Mouse (Mus musculus): Measurements from ENCODE around the gene Bet1l. TPM values are rescaled to one million over a fixed set of nuclear protein-coding genes. Genes with fewer than 3 reads are reported as not detected.

The Bet1l gene
- total and polyA plus RNA-seq, 3 experiments, result 13.1 to 24.3 (median 13.8) TPM

DNA sequence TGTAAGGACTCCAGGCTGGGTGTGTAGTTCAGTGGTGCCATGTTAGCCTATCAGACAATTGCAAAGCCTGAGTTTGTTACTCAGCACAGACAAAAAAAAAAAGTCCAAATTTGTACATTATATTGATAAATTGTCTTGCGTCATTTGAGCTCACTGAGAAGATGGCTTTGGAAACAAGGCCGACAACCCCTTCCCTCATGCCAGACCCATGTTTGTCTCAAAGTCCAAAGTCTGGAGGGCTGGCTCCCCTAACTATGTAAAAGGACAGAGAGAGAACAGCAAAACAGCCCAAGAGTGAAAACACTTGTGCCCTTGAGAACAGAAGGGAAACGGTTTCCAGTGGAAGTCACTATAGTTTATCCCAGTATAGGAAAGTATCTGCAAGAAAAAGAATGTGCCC lies 23.0 kb upstream of the Bet1l start:
- Histone ChIP-seq H3K9me3 (replicated peaks; ENCODE audit: low read length) (no peaks in the 10 kb centered on the region), H3K4me1 (ENCODE audit: control insufficient read depth in 1 of 2, insufficient read depth in 2 of 2) (peaks cover 20 to 61% of the 10 kb centered on the region in 2 experiments), H3K4me3 (replicated peaks in 1 of 3; ENCODE audit: low read depth in 2 of 3, low read length in 2 of 3, poor library complexity in 1 of 3) (no peak overlapping the region), H3K27ac (ENCODE audit: insufficient read depth, low read depth) (no peak overlapping the region), H3K4me2 (ENCODE audit: insufficient read depth, low read depth, poor library complexity, severe bottlenecking) (peak overlapping the region; percentile 48; the same call in 1 of the 2 replicates), H3K9ac (ENCODE audit: insufficient read depth, low read depth) (peak overlapping the region; percentile 20), H3K79me2 (replicated peaks; ENCODE audit: control insufficient read depth, extremely low read depth, insufficient read depth, poor library complexity, severe bottlenecking) (peaks cover 27% of the 10 kb centered on the region), H3K27me3 (replicated peaks) (no peaks in the 10 kb centered on the region), H3K36me3 (replicated peaks in 1 of 2; ENCODE audit: control insufficient read depth in 1 of 2, insufficient read depth in 1 of 2, low read length in 1 of 2) (peaks cover 13 to 45% of the 10 kb centered on the region in 2 experiments)
- no peak for DNase-seq (ENCODE audit: extremely low read depth)
- TF ChIP-seq KAT2A (IDR thresholded peaks at IDR 0.05; ENCODE audit: insufficient replicate concordance, low read length) (no peak), JUN (IDR thresholded peaks at IDR 0.05; ENCODE audit: insufficient read depth, low read depth, low read length) (no peak), ELF1 (IDR thresholded peaks at IDR 0.05; ENCODE audit: low read depth, low read length) (no peak), UBTF (IDR thresholded peaks at IDR 0.05; ENCODE audit: low read depth, low read length) (no peak), PAX5 (IDR thresholded peaks at IDR 0.05; ENCODE audit: low read length) (no peak), SIN3A (IDR thresholded peaks at IDR 0.05; ENCODE audit: low read length) (no peak), CHD2 (IDR thresholded peaks at IDR 0.05; ENCODE audit: low read length) (no peak), SMC3 (IDR thresholded peaks at IDR 0.05; ENCODE audit: low read depth, low read length) (no peak)
- dilution Hi-C loops (cut with MboI; ENCODE audit: extremely low pct_ligation_motif_present, extremely low pct_unique_long_range_greater_than_20kb, low sequenced_read_pairs), result no loop called here
- in situ Hi-C loops (cut with MboI; ENCODE audit: low pct_ligation_motif_present, low pct_unique_long_range_greater_than_20kb, low sequenced_read_pairs), result no loop called here

DNA sequence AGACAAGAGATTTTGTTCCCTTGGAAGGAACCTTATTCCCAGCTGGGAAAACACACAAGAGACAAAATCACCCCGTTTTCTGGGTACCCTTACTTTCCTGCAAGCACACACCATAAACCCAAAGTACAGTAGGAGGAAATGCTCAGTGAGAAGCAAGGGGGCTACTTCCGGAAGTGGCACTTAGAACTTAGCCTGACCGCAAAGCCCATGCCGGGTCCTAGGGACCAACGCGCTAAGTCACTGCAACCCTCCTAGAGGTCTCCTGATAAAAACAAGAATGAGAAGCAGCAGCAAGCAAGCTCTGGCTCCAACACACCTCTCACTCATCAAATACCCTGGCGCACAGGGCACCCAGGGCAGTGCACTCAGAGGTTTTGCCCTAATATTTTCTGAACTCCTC lies 22.0 kb upstream of the Bet1l start:
- DNase-seq (ENCODE audit: extremely low read depth), result no peak
- Histone ChIP-seq H3K9ac (ENCODE audit: insufficient read depth, low read depth) (no peak overlapping the region), H3K36me3 (replicated peaks in 1 of 2; ENCODE audit: control insufficient read depth in 1 of 2, insufficient read depth in 1 of 2, low read length in 1 of 2) (peaks cover 20 to 46% of the 10 kb centered on the region in 2 experiments), H3K4me2 (ENCODE audit: insufficient read depth, low read depth, poor library complexity, severe bottlenecking) (no peak overlapping the region), H3K4me1 (ENCODE audit: control insufficient read depth in 1 of 2, insufficient read depth in 2 of 2) (peaks cover 24 to 68% of the 10 kb centered on the region in 2 experiments), H3K4me3 (replicated peaks in 1 of 3; ENCODE audit: low read depth in 2 of 3, low read length in 2 of 3, poor library complexity in 1 of 3) (no peak overlapping the region), H3K79me2 (replicated peaks; ENCODE audit: control insufficient read depth, extremely low read depth, insufficient read depth, poor library complexity, severe bottlenecking) (peaks cover 22% of the 10 kb centered on the region), H3K9me3 (replicated peaks; ENCODE audit: low read length) (no peaks in the 10 kb centered on the region), H3K27ac (ENCODE audit: insufficient read depth, low read depth) (no peak overlapping the region), H3K27me3 (replicated peaks) (no peaks in the 10 kb centered on the region)
- in situ Hi-C loops (cut with MboI; ENCODE audit: low pct_ligation_motif_present, low pct_unique_long_range_greater_than_20kb, low sequenced_read_pairs), result no loop called here
- no peak for TF ChIP-seq MEF2A (IDR thresholded peaks at IDR 0.05; ENCODE audit: borderline replicate concordance, low read depth, low read length)
- no peak for TF ChIP-seq ETS1 (conservative IDR thresholded peaks at IDR 0.05; ENCODE audit: low read depth, low read length)
- no peak for TF ChIP-seq IRF4 (IDR thresholded peaks at IDR 0.05; ENCODE audit: low read depth, low read length)
- no peak for TF ChIP-seq MAFK (IDR thresholded peaks at IDR 0.05; ENCODE audit: insufficient replicate concordance, low read length)
- dilution Hi-C loops (cut with MboI; ENCODE audit: extremely low pct_ligation_motif_present, extremely low pct_unique_long_range_greater_than_20kb, low sequenced_read_pairs), result no loop called here

- Histone ChIP-seq H3K9ac (ENCODE audit: insufficient read depth, low read depth) (peak overlapping the region; percentile 17; the same call in 1 of the 2 replicates), H3K4me1 (ENCODE audit: control insufficient read depth in 1 of 2, insufficient read depth in 2 of 2) (peaks cover 21 to 59% of the 10 kb centered on the region in 2 experiments), H3K27ac (ENCODE audit: insufficient read depth, low read depth) (peak overlapping the region; percentile 75), H3K9me3 (replicated peaks; ENCODE audit: low read length) (no peaks in the 10 kb centered on the region), H3K27me3 (replicated peaks) (no peaks in the 10 kb centered on the region), H3K36me3 (replicated peaks in 1 of 2; ENCODE audit: control insufficient read depth in 1 of 2, insufficient read depth in 1 of 2, low read length in 1 of 2) (peaks cover 24 to 53% of the 10 kb centered on the region in 2 experiments), H3K4me2 (ENCODE audit: insufficient read depth, low read depth, poor library complexity, severe bottlenecking) (peak overlapping the region; percentile 47), H3K4me3 (replicated peaks in 1 of 3; ENCODE audit: low read depth in 2 of 3, low read length in 2 of 3, poor library complexity in 1 of 3) (peak overlapping the region in 1 of 3 experiments; percentile 8), H3K79me2 (replicated peaks; ENCODE audit: control insufficient read depth, extremely low read depth, insufficient read depth, poor library complexity, severe bottlenecking) (peaks cover 4% of the 10 kb centered on the region)
- peak; percentile 84 for DNase-seq (ENCODE audit: extremely low read depth)
- TF ChIP-seq ELF1 (IDR thresholded peaks at IDR 0.05; ENCODE audit: low read depth, low read length), result no peak
- peak; percentile 25; the same call in 1 of the 2 replicates for TF ChIP-seq ETS1 (conservative IDR thresholded peaks at IDR 0.05; ENCODE audit: low read depth, low read length)
- peak; percentile 58 for TF ChIP-seq EP300 (IDR thresholded peaks at IDR 0.05; ENCODE audit: low read length)
- 0 out of 2 replicates have a peak, but pooled peaks have one; percentile 12 for TF ChIP-seq POLR2A (IDR thresholded peaks at IDR 0.05; ENCODE audit: low read depth, low read length)
- TF ChIP-seq TCF12 (IDR thresholded peaks at IDR 0.05; ENCODE audit: low read depth, low read length), result 0 out of 2 replicates have a peak, but pooled peaks have one; percentile 37
- no peak for TF ChIP-seq GABPA (IDR thresholded peaks at IDR 0.05; ENCODE audit: insufficient replicate concordance, low read depth, low read length)
- peak; percentile 89 for TF ChIP-seq SIN3A (IDR thresholded peaks at IDR 0.05; ENCODE audit: low read length)
- TF ChIP-seq ZC3H11A (IDR thresholded peaks at IDR 0.05; ENCODE audit: low read depth, low read length), result no peak
- peak; percentile 90 for TF ChIP-seq MXI1 (IDR thresholded peaks at IDR 0.05; ENCODE audit: low read depth, low read length)
- peak; percentile 98 for TF ChIP-seq CHD1 (IDR thresholded peaks at IDR 0.05; ENCODE audit: low read depth, low read length)
- no peak for TF ChIP-seq POLR2AphosphoS2 (IDR thresholded peaks at IDR 0.05; ENCODE audit: low read depth, low read length)
- peak; percentile 57 for TF ChIP-seq MAX (IDR thresholded peaks at IDR 0.05; ENCODE audit: low read length)
- peak; percentile 86 for TF ChIP-seq MYC (IDR thresholded peaks at IDR 0.05; ENCODE audit: low read depth, low read length)
- TF ChIP-seq HCFC1 (IDR thresholded peaks at IDR 0.05; ENCODE audit: low read depth, low read length), result peak; percentile 25; the same call in 1 of the 2 replicates
- TF ChIP-seq MEF2A (IDR thresholded peaks at IDR 0.05; ENCODE audit: borderline replicate concordance, low read depth, low read length), result no peak
- TF ChIP-seq IRF4 (IDR thresholded peaks at IDR 0.05; ENCODE audit: low read depth, low read length), result peak; percentile 82
- in situ Hi-C loops (cut with MboI; ENCODE audit: low pct_ligation_motif_present, low pct_unique_long_range_greater_than_20kb, low sequenced_read_pairs), result no loop called here
- dilution Hi-C loops (cut with MboI; ENCODE audit: extremely low pct_ligation_motif_present, extremely low pct_unique_long_range_greater_than_20kb, low sequenced_read_pairs), result no loop called here
These were observed 20.0 kb upstream of the Bet1l start for GRCm38 (mm10) chr7:140877364-140877763.

All from CH12.LX (cell line).